Mouse (Mus musculus) liver, embryonic 14.5 days (tissue): Measurements from ENCODE around the gene Tubb5. TPM values are rescaled to one million over a fixed set of nuclear protein-coding genes. Genes with fewer than 3 reads are reported as not detected.
A peak's percentile ranks its signal among the peaks of the same experiment; 100 is the strongest.

Source experiments
- ATAC-seq: fragments of 200-750 bp; cut with Nextera tagmentation; 2 replicates; pipeline ENCODE4 v1.8.0; 2017; ENCODE audit warnings: moderate number of reproducible peaks, mild to moderate bottlenecking, moderate library complexity; ENCODE audit not compliant: insufficient read depth
- DNase-seq, 3 experiments: peaks; one replicate each; pipeline ENCODE4 v3.0.0-alpha.2; 2012 to 2013; ENCODE audit warnings: low read depth in 3 of 3, low spot score in 3 of 3
- H3K27ac ChIP-seq: fragments of 300-500 bp; sonication (generic); 2 replicates; pipeline ENCODE4 v1.5.1; 2014; ENCODE audit warnings: moderate library complexity, mild to moderate bottlenecking, control low read depth, inconsistent platforms
- H3K27me3 ChIP-seq: fragments of 300-500 bp; sonication (generic); 2 replicates; pipeline ENCODE4 v1.6.1; 2014; ENCODE audit warnings: mild to moderate bottlenecking, low read length, moderate library complexity; ENCODE audit not compliant: control insufficient read depth, insufficient read depth
- H3K36me3 ChIP-seq: fragments of 300-500 bp; sonication (generic); replicated peaks from 2 replicates; pipeline ENCODE4 v1.6.1; 2014; ENCODE audit warnings: low read depth; ENCODE audit not compliant: control insufficient read depth, insufficient read depth
- H3K4me1 ChIP-seq, 2 experiments: fragments of 200-500 bp in 1 of 2; fragments of 300-500 bp in 1 of 2; sonication (generic) in 1 of 2; replicated peaks; 2 replicates each; pipeline ENCODE4 v1.6.1; 2012 to 2014; ENCODE audit warnings: antibody characterized with exemption in 1 of 2, inconsistent platforms in 1 of 2, low read length in 1 of 2; ENCODE audit not compliant: control insufficient read depth in 2 of 2, insufficient read depth in 2 of 2
- H3K4me2 ChIP-seq: fragments of 300-500 bp; sonication (generic); 2 replicates; pipeline ENCODE4 v1.6.1; 2014; ENCODE audit warnings: low read depth, mild to moderate bottlenecking, control low read depth, moderate library complexity
- H3K4me3 ChIP-seq, 2 experiments: fragments of 200-500 bp in 1 of 2; fragments of 300-500 bp in 1 of 2; sonication (generic) in 1 of 2; 2 replicates each; pipeline ENCODE4 v1.5.1; 2012 to 2014; ENCODE audit warnings: low read depth in 2 of 2, low read length in 2 of 2, mild to moderate bottlenecking in 2 of 2, control low read depth in 1 of 2, inconsistent platforms in 1 of 2, moderate library complexity in 1 of 2; ENCODE audit not compliant: insufficient read depth in 1 of 2
- H3K9ac ChIP-seq: fragments of 300-500 bp; sonication (generic); replicated peaks from 2 replicates; pipeline ENCODE4 v1.6.1; 2014; ENCODE audit warnings: mild to moderate bottlenecking, control low read depth, moderate library complexity
- H3K9me3 ChIP-seq: fragments of 300-500 bp; sonication (generic); 2 replicates; pipeline ENCODE4 v1.6.1; 2016; ENCODE audit warnings: low read length, mixed read lengths; ENCODE audit not compliant: control insufficient read depth
- CTCF ChIP-seq: IDR thresholded peaks from 2 replicates; pipeline ENCODE4 v1.5.1; 2016; ENCODE audit warnings: antibody characterized with exemption, low read depth, control low read depth
- EP300 ChIP-seq: IDR thresholded peaks from 2 replicates; pipeline ENCODE4 v1.6.1; 2016; ENCODE audit warnings: antibody characterized with exemption, low read depth
- WGBS: fragments of 180-500 bp; shearing (Covaris S2); extraction: QIAGEN DNeasy Blood & Tissue Kit; methylation state at CpG from one replicate; pipeline ENCODE4 v1.1.7; 2014; ENCODE audit not compliant: insufficient replicate concordance; 5-methylcytosine and 5-hydroxymethylcytosine counted together
- polyA plus RNA-seq, 2 experiments: library from polyadenylated mRNA; depleted of rRNA in 1 of 2; stranded (reverse) in 1 of 2; unstranded in 1 of 2; fragments of >200 nt; fragmentation: Nextera tagmentation in 1 of 2; extraction: Ambion mirVana in 1 of 2; gene quantifications; 2 replicates each; pipeline versions ENCODE4 v1.2.1 to v1.2.3; 2012 to 2014

Tubb5 gene
- polyA plus RNA-seq, 2 experiments: 330 to 467 TPM

DNA sequence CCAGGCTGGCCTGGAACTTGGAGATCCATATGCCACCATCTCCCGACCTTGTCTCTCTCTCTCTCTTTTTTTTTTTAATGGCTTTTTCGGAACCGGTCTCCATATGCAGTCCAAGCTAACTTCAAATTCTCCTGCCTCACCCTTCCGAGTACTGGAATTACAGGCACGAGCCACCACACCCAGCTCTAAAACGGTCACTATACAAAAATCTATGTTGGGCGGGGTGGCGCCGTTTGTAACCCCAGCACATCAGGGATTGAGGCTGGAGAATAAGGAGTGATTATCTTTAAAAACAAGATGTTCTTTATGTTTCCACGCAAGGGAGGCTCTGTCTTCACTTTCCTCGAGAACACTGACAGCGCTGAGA lies 22.7 kb upstream of the Tubb5 start:
- peak overlapping the region; percentile 85 for H3K9ac ChIP-seq
- peak overlapping the region; percentile 85 to 93 for H3K4me3 ChIP-seq
- peak overlapping the region; percentile 89 for H3K4me2 ChIP-seq
- ATAC-seq (peak; percentile 46), DNase-seq (no peak)
- peaks cover 13 to 17% of the 10 kb centered on the region in 2 experiments for H3K4me1 ChIP-seq
- H3K9me3 ChIP-seq: no peaks in the 10 kb centered on the region
- TF ChIP-seq EP300: no peak
- no peak for TF ChIP-seq CTCF
- WGBS: 6% methylated on average over 12 of the region's 12 CpGs
- H3K36me3 ChIP-seq: peaks cover 16% of the 10 kb centered on the region
- H3K27ac ChIP-seq: no peak overlapping the region
- peaks cover 19% of the 10 kb centered on the region for H3K27me3 ChIP-seq

- peaks cover 16% of the 10 kb centered on the region for H3K36me3 ChIP-seq
- DNase-seq: no peak
- peaks cover 9% of the 10 kb centered on the region for H3K27me3 ChIP-seq
- no peaks in the 10 kb centered on the region for H3K9me3 ChIP-seq
- H3K27ac ChIP-seq: no peak overlapping the region
- no peak overlapping the region for H3K4me2 ChIP-seq
- no peak for ATAC-seq
- 46% methylated on average over 2 of the region's 2 CpGs for WGBS
- no peak overlapping the region for H3K9ac ChIP-seq
- TF ChIP-seq EP300: no peak
- no peak for TF ChIP-seq CTCF
- H3K4me1 ChIP-seq: peaks cover 9% of the 10 kb centered on the region in 2 experiments
- H3K4me3 ChIP-seq: no peak overlapping the region
These were observed 21.7 kb upstream of the Tubb5 start for GRCm38 (mm10) chr17:35859835-35860234.

GRCm38 (mm10) chr17:35859371-35859770 lies 21.3 kb upstream of the Tubb5 start:
- no peak overlapping the region for H3K4me2 ChIP-seq
- H3K9me3 ChIP-seq: no peaks in the 10 kb centered on the region
- peaks cover 8 to 9% of the 10 kb centered on the region in 2 experiments for H3K4me1 ChIP-seq
- DNase-seq (no peak), ATAC-seq (no peak)
- H3K4me3 ChIP-seq: no peak overlapping the region
- H3K9ac ChIP-seq: no peak overlapping the region
- 55% methylated on average over 1 of the region's 1 CpGs for WGBS
- peaks cover 16% of the 10 kb centered on the region for H3K36me3 ChIP-seq
- no peak for TF ChIP-seq CTCF
- no peak for TF ChIP-seq EP300
- H3K27me3 ChIP-seq: peaks cover 5% of the 10 kb centered on the region
- H3K27ac ChIP-seq: no peak overlapping the region

DNA sequence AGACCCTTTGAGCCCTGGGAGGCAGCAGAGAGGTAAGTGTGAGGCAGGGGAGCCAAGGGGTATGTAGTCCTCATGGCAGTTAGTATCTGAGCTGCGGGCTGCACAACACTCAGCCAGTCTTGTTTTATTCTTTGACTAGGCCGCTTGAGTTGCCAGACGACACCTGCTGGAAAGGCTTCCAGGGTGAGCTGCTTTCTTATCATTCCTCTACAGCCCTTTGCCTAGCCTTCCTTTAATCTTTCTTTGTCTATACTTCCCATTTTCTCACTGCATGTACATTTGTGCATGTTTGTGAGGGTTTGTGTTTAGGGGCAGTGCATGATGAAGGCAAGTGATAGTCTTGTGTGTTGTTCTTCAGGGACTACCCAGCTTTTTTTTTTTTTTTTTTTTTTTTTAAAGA lies 12.9 kb upstream of the Tubb5 start:
- ATAC-seq (peak; percentile 77), DNase-seq (peak in 1 of 3 experiments; percentile 38)
- Histone ChIP-seq H3K36me3 (peaks cover 70% of the 10 kb centered on the region), H3K27me3 (no peaks in the 10 kb centered on the region), H3K9me3 (no peaks in the 10 kb centered on the region), H3K9ac (0 out of 2 replicates have a peak overlapping the region, but pooled peaks have one; percentile 51), H3K4me3 (no peak overlapping the region), H3K4me1 (peaks cover 8 to 12% of the 10 kb centered on the region in 2 experiments), H3K27ac (peak overlapping the region; percentile 79), H3K4me2 (no peak overlapping the region)
- WGBS: 14% methylated on average over 3 of the region's 3 CpGs
- TF ChIP-seq EP300: peak; percentile 51
- TF ChIP-seq CTCF: peak; percentile 33; the same call in 1 of the 2 replicates

GRCm38 (mm10) chr17:35848112-35848511 lies 10.0 kb upstream of the Tubb5 start:
- TF ChIP-seq EP300 (no peak), CTCF (peak; percentile 33)
- no peaks in the 10 kb centered on the region for H3K27me3 ChIP-seq
- no peaks in the 10 kb centered on the region for H3K9me3 ChIP-seq
- 63% methylated on average over 1 of the region's 1 CpGs for WGBS
- H3K4me1 ChIP-seq: peaks cover 10 to 13% of the 10 kb centered on the region in 2 experiments
- no peak overlapping the region for H3K27ac ChIP-seq
- no peak for DNase-seq
- no peak overlapping the region for H3K4me2 ChIP-seq
- no peak overlapping the region for H3K4me3 ChIP-seq
- ATAC-seq: no peak
- H3K9ac ChIP-seq: no peak overlapping the region
- H3K36me3 ChIP-seq: peaks cover 83% of the 10 kb centered on the region
